Mouse (Mus musculus) brain, adult 2 months (tissue): ENCODE results near the gene Nudcd3.

Source experiments
- DNase-seq: peaks from one replicate; pipeline ENCODE4 v3.0.0; 2011; ENCODE audit warnings: low read depth, low spot score

The Nudcd3 gene

DNA sequence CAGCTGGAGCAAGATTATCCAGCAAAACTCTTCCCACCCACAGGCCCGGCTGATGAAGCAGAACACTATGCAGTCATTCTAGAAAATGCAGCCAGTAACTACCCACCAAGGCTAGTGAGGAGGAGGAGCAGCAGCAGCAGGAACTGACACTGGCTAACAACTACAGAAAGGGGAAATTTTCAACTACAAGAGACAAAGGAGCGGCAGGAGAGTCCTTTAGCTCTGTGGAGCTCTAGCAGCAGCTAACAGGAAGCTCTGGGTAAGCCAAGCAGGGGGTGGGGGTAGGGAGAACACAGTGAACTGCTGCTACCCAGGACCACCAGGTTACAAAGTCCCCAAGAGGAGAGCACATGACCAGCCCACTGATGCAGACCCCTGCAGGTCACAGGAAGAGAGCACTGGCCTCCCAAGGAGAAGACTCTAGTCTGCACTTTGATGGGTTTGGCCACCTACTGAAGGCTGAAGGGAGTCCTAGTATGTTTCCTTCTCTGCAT lies 21.5 kb downstream of the Nudcd3 start:
- peak; percentile 86 for DNase-seq

DNA sequence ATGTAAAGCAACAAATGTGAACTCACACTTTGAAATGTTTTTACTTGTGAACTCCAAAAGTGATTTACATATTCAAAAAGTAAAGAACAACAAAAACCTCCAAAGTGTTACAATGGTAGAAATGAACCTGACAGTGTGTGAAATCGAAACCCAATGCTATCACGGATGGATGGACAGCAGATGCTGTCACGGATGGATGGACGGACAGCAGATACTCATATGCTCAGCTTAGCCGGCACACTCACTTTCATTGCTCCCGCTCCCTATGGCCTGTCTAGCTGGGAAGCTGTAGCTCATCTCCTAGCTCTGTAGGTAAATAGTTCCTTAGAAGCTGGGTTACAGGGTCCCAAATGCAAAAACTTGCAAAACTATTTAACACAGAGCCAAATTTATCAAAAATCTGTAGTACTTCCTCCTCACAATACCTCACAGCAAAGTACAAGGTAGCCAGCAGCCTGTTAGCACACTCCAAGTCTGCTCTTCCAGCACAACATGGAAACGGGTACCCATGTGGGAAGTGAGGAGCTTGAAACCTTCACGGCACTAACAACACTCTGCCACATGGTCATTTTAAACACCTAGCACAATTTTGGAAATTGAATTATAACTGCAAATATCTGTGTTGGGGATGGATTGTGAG lies 22.3 kb downstream of the Nudcd3 start:
- no peak for DNase-seq

DNA sequence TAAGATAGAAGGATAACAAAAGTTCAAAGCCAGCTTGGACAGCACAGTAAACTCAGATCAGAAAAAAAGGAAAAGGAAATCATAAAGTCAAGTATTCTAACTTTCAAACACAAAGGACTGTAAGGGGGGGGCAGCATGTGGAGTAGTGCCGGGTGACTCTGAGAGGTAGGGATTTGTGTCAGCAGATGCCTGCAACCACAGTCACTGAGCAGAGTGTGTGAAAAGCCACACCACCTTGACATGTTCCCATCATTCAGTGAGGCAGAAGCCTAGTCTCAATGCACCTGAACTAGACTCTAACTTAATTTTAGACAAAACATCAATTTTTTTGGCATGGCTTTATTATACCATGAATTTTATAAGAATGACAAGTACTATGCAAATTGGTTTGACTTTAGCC lies 24.7 kb downstream of the Nudcd3 start:
- no peak for DNase-seq

- DNase-seq: peak; percentile 84
These were observed 25.5 kb downstream of the Nudcd3 start for GRCm38 (mm10) chr11:6174719-6175118.

DNA sequence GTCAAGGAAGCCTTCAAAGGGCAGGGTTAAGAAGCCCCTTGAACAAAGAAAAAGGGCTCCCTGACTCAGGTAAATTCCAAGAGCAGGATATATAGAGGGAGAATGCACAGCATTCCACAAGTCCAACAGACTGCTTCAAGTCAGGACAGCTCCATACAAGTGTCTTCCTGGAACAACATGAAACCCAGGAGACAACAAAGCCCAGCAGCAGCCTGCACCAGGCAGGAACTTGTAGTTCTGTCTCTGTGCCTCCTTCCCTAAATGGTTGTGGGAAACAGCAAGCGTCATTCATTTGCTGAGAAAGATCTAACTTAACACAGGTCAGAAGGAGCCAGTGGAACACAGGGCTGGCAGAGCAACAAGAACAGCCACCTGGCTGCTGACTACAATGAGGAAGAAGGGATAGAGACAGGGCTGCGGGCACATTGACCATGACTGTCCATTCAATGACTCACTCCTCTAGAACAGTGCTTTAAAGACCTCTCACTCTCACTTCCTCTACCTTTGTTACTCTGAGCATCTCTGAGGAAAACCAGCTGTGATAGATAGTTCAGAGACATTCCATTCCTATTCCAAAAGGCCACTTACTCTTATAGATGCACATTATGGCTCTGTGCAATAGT lies 31.1 kb downstream of the Nudcd3 start:
- DNase-seq: peak; percentile 71

- DNase-seq: no peak
These were observed 33.9 kb downstream of the Nudcd3 start for GRCm38 (mm10) chr11:6166351-6166750.

GRCm38 (mm10) chr11:6165391-6166081 lies 34.7 kb downstream of the Nudcd3 start:
- no peak for DNase-seq

- DNase-seq: no peak
These were observed 35.4 kb downstream of the Nudcd3 start for GRCm38 (mm10) chr11:6164781-6165180.

DNA sequence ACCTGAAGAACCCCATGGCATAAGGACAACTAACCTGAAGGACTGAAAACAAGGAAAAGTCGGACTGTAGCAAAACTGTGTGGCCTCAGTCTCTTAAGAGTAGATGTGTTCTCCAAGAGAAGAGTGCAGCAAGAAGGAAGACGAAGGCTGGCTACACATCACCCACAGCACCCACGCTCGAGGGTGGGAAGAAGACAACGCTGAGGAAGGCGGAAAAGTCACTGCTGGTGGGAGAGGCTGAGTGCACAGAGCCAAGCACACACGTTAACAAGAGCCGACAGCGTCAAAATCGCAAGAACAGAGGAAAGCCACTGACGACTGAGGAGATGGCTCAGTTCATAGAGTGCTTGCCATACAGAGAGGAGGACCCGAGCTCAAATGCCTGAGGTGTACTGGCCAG lies 36.5 kb downstream of the Nudcd3 start:
- DNase-seq: peak; percentile 51

- no peak for DNase-seq
These were observed 37.2 kb downstream of the Nudcd3 start for GRCm38 (mm10) chr11:6163062-6163461.

GRCm38 (mm10) chr11:6161549-6161948 lies 38.7 kb downstream of the Nudcd3 start:
- DNase-seq: peak; percentile 85

DNA sequence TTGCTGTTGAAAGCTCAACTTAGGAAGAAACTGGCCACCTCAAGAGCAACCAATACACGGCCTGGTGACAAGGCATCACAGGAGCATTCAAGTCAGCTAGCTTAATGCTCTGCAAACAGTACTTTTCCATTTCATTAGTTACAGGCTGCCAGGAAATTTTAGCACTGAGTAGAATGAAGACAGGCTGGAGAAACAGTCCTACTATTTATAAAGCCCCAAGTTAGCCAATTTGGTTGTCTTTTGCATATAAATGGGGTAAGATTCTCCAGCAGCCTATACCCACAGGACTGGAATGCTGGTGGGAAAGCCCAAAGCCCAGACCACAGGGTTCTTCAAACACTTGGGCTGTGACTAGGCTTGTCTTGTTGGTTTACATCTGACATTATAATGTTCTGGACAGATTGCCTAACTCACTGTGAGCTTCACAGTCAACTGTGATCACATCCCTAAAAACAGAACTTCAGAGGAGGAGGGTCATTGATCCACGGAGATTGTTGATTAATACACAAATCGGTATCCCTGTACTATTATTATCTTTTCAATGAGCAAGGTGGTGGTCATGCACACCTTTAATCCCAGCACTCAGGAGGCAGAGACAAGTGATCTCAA lies 39.4 kb downstream of the Nudcd3 start:
- peak; percentile 57 for DNase-seq

DNA sequence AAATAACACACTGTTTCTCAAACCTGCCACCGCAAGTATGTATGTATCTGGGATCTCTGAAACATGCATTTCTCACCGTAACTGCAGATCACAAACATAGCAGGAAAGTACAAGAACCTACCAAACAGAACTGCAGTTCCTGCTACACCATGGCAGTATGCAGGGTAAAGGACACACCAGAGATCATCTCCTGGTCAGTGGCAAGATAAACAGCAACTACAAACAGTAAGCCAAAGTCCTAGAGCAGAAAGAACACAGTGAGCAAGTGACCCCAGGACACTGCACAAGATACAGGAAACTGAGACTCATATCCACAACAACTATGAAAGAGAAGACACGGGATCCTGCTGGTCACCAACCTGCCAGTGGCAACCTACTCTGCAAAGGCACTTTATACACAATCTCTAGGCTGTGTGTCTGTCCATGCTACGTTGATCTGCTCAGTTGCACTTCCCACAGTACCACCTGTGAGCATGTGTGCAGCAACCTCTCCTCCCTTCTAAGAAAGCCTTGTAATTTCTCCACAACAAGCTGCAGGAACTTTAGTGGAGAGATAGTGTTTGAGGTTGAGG lies 40.4 kb downstream of the Nudcd3 start:
- no peak for DNase-seq

- no peak for DNase-seq
These were observed 41.7 kb downstream of the Nudcd3 start for GRCm38 (mm10) chr11:6158515-6158914.

DNA sequence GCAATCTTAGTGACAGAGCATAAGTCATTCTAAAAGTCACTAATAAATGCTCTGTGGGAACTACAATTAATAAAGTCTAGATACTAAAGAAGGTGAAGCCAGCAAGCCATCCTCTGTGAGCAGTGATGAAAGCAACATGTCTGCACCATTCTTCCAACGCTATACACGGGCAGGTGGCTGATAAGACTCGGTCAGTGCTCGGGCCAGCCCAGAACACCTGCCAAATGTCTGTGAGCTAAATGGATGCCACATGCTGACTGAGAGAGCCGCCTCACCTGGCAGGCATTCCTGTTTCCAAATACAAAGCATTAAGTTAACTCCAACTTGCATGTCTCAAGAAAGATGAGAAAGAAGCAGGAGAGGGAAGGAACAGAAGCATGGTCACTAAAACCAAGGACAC lies 43.1 kb downstream of the Nudcd3 start:
- peak; percentile 93 for DNase-seq

GRCm38 (mm10) chr11:6156651-6157050 lies 43.6 kb downstream of the Nudcd3 start:
- DNase-seq: no peak

DNA sequence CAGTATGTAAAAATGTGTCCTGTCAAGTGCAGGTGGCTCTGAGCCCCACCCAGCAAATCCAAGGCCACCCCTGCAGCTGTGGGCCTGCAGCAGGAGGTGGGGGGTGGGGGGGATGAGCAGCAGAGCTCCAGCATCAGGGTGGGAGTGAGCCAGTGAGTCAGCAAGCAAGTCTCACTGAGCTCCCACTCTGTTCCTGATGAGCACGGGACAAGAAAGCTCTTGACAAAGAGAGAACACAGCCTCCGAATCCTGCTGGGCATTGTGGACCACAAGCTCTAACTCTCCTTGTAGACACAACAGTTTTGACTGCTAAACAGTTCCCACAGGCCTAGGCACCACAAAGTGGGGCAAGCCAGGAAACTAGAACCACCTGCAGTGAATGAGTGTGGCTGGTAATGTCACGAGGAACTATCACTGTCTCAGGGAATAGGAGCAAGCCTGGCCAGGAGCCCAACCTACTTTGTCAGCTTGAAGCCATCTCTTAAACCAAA lies 46.0 kb downstream of the Nudcd3 start:
- DNase-seq: peak; percentile 93

- DNase-seq: no peak
These were observed 47.4 kb downstream of the Nudcd3 start for GRCm38 (mm10) chr11:6152864-6153263.

DNA sequence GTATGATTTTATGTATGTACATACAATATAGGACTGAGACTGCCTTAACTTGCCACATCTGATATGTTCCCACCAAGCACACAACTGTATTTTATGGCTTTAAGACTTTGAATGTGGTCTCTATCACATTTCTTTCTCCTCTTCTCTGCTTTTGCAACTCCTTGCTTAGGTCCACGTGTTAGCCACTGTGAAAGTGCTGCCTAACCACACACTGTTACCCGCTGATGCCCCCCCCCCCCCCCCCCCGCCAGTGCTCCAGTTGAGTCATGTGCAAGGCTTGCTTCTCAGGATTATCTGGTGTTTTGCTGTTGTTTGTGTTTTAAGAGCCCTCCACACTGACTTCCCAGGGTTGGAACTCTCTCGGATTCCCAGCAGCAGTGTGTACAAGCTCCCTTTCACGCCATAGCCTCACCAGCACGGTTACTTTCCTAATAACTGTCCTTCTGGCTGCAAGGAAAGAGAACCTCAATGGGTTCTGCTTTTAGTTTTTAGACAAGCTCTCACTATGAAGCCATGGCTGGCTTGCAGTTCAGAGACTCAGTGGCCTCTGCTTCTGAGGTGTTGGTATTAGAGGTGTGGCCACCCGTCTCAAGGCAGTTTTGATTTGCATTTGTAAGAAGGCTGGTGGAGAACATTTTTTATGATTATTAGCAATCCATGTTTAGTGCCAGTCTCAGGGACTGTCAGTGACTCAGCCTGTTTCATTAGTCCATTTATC lies 61.8 kb downstream of the Nudcd3 start:
- DNase-seq: no peak

GRCm38 (mm10) chr11:6132886-6133285 lies 67.3 kb downstream of the Nudcd3 start:
- DNase-seq: no peak

GRCm38 (mm10) chr11:6130578-6130977 lies 69.6 kb downstream of the Nudcd3 start:
- no peak for DNase-seq
